Mouse (Mus musculus): ENCODE measurements around the gene Aym1. TPM values are rescaled to one million over a fixed set of nuclear protein-coding genes. Genes with fewer than 3 reads are reported as not detected.

The Aym1 gene
- polyA plus RNA-seq, 1 experiment: not detected

DNA sequence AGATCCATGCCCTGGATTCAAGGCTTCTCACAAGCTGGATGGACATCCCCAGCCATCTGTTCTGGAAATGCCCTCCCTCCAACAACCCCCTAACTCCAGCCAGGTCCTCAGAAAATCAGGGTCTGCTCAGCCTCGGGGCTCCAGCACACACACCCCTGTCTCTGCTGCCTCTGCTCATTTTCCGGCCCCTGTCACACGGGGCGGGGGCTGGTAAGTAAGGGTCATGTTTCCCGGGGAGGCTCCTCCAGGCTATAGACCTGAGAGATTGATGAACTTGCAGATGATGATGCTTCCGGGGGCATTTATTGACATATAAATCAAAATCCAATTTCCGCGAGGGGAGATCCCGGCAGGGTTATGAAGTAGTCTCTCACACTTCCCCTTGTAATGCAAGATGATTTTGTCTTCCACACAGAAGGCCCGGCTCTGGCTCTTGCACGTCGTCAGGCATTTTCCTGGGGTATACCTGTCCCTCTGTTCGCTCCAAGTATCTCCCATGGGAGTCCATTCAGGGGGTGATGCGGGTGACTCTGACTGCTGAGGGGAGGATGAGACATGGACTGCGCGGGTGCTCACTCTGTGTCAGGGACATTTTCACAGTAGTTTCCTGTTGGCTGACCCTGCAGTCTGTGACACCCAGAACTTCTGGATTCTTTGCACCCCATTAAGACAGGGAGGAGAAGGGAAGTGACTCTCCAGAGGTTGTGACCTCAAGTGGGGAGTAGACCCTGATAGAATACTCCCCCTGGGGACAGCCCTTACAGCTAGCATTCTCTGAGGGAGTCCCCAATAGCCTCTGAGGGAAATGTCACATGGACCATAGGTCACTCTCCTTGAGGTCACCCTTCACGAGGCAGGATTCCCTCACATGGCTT lies 40.6 kb downstream of the Aym1 start:
- H3K4me1 ChIP-seq (ENCODE audit: control insufficient read depth, insufficient read depth, insufficient read length): no peaks in the 10 kb centered on the region
- no peak overlapping the region for H3K4me3 ChIP-seq (ENCODE audit: extremely low read depth, insufficient read depth, insufficient read length)
- 83% methylated on average over 17 of the region's 17 CpGs for WGBS
- H3K27me3 ChIP-seq (ENCODE audit: control insufficient read depth, insufficient read depth, low read length): no peaks in the 10 kb centered on the region
- no peaks in the 10 kb centered on the region for H3K36me3 ChIP-seq (ENCODE audit: control insufficient read depth, insufficient read depth, low read length)
- no peak for DNase-seq (ENCODE audit: low read depth in 1 of 2, low spot score in 2 of 2)
- TF ChIP-seq POLR2A (IDR thresholded peaks at IDR 0.05; ENCODE audit: low read depth, low read length): no peak
- H3K27ac ChIP-seq (ENCODE audit: insufficient read depth, low read length): no peak overlapping the region

DNA sequence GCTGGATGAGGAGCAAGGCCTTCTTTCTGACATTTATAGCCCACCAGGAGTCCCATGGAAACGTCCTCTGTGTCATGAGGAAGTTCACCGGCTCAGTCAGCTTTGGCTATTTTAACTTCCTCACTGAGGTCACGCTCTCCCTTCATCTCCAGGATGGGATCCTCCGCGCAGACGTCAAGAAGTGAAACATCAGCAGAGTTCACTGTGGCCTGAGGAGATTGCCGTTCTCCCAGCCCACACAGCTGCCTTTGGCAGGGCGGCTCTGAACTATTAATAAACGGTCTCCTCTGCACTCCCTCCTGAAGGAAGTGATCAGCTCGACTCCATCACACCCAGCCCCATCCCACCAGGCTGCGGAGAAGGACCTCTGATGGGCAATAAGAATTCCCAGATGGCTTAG lies 45.6 kb downstream of the Aym1 start:
- 40% methylated on average over 11 of the region's 11 CpGs for WGBS
- TF ChIP-seq POLR2A (IDR thresholded peaks at IDR 0.05; ENCODE audit: low read depth, low read length): no peak
- TF ChIP-seq CTCF (IDR thresholded peaks at IDR 0.05; ENCODE audit: extremely low read depth, insufficient read depth, insufficient read length, insufficient replicate concordance): no peak
- H3K27ac ChIP-seq (ENCODE audit: insufficient read depth, low read length): no peak overlapping the region
- no peak for DNase-seq (ENCODE audit: low read depth in 1 of 2, low spot score in 2 of 2)
- H3K4me1 ChIP-seq (ENCODE audit: control insufficient read depth, insufficient read depth, insufficient read length): no peaks in the 10 kb centered on the region
- H3K4me3 ChIP-seq (ENCODE audit: extremely low read depth, insufficient read depth, insufficient read length): no peak overlapping the region
- no peaks in the 10 kb centered on the region for H3K36me3 ChIP-seq (ENCODE audit: control insufficient read depth, insufficient read depth, low read length)
- H3K27me3 ChIP-seq (ENCODE audit: control insufficient read depth, insufficient read depth, low read length): no peaks in the 10 kb centered on the region

DNA sequence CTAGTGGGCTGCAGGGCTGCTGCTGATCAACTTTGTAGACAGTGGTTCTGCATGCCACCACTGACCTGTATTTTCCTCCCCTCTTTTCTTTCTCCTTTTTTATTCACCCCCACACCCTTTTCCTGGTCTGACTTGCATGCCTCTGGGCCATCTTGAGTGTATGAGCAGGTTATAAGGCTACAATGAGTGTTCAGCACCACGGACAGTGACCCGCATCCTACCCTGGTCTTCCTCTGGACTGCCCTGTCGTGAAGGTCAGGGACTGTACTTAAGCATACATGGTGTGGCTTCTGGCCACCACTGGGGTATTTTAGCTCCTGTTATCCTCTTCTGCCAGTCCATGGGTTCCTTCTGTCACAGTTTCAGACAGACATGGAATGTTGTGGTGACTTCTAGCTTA lies 50.3 kb downstream of the Aym1 start:
- no peak for DNase-seq (ENCODE audit: low read depth in 1 of 2, low spot score in 2 of 2)
- 8% methylated on average over 3 of the region's 3 CpGs for WGBS

More for the DNA sequence above, 50.3 kb downstream of the Aym1 start:
- Histone ChIP-seq H3K4me1 (ENCODE audit: control insufficient read depth, insufficient read depth, insufficient read length) (no peaks in the 10 kb centered on the region), H3K27me3 (ENCODE audit: control insufficient read depth, insufficient read depth, low read length) (no peaks in the 10 kb centered on the region), H3K4me3 (ENCODE audit: extremely low read depth, insufficient read depth, insufficient read length) (no peak overlapping the region), H3K27ac (ENCODE audit: insufficient read depth, low read length) (no peak overlapping the region), H3K36me3 (ENCODE audit: control insufficient read depth, insufficient read depth, low read length) (no peaks in the 10 kb centered on the region)
- TF ChIP-seq CTCF (IDR thresholded peaks at IDR 0.05; ENCODE audit: extremely low read depth, insufficient read depth, insufficient read length, insufficient replicate concordance) (no peak), POLR2A (IDR thresholded peaks at IDR 0.05; ENCODE audit: low read depth, low read length) (no peak)

Other genes with a start within 250 kb of the Aym1 start
- gene 2900026A02Rik, start 136.1 kb upstream of the Aym1 start, polyA plus RNA-seq (2012; rRNA removed): 5.1 and 6.2 TPM in 2 replicates
- not detected in 2 replicates for gene Tmem211, start 130.4 kb upstream of the Aym1 start, polyA plus RNA-seq (2012; rRNA removed)
- 0.08 and 0.19 TPM in 2 replicates for gene Sgsm1, start 46.5 kb upstream of the Aym1 start, polyA plus RNA-seq (2012; rRNA removed)
- 1.2 and 1.5 TPM in 2 replicates for gene Wscd2, start 133.0 kb downstream of the Aym1 start, polyA plus RNA-seq (2012; rRNA removed)

Data from spleen, adult 2 months (tissue).